Mouse (Mus musculus): Measurements from ENCODE around the gene Ube2s. TPM values are rescaled to one million over a fixed set of nuclear protein-coding genes. Genes with fewer than 3 reads are reported as not detected.

Ube2s gene
- polyA plus RNA-seq, 1 experiment from 2014 or later, result 174 TPM

GRCm38 (mm10) chr7:4776861-4777830, 35.2 kb downstream of the Ube2s start:
- no peak overlapping the region for H3K27ac ChIP-seq
- WGBS (ENCODE audit: missing documents), result 6% methylated on average over 39 of the region's 56 CpGs
- no peaks in the 10 kb centered on the region for H3K79me2 ChIP-seq (ENCODE audit: inconsistent target)
- no peaks in the 10 kb centered on the region for H3K36me3 ChIP-seq (ENCODE audit: inconsistent target)
- H3K4me3 ChIP-seq (ENCODE audit: inconsistent target), result no peak overlapping the region

GRCm38 (mm10) chr7:4776131-4776530, 36.3 kb downstream of the Ube2s start:
- H3K27ac ChIP-seq, result no peak overlapping the region
- 71% methylated on average over 10 of the region's 10 CpGs for WGBS (ENCODE audit: missing documents)
- H3K79me2 ChIP-seq (ENCODE audit: inconsistent target), result no peaks in the 10 kb centered on the region
- H3K4me3 ChIP-seq (ENCODE audit: inconsistent target), result no peak overlapping the region
- H3K36me3 ChIP-seq (ENCODE audit: inconsistent target), result no peaks in the 10 kb centered on the region

- 69% methylated on average over 3 of the region's 5 CpGs for WGBS (ENCODE audit: missing documents)
- Histone ChIP-seq H3K79me2 (ENCODE audit: inconsistent target) (no peaks in the 10 kb centered on the region), H3K27ac (no peak within 1 kb of the TSS), H3K4me3 (ENCODE audit: inconsistent target) (no peak within 1 kb of the TSS), H3K36me3 (ENCODE audit: inconsistent target) (no peaks in the 10 kb centered on the region)
These were observed 41.2 kb downstream of the Ube2s start, which contains the start of gene Fam71e2 for GRCm38 (mm10) chr7:4771202-4771601. Gene Fam71e2, minus strand, starts transcription at chr7:4771302.

- H3K4me3 ChIP-seq (ENCODE audit: inconsistent target), result no peak overlapping the region
- WGBS (ENCODE audit: missing documents), result 52% methylated on average over 4 of the region's 4 CpGs
These were observed 47.3 kb downstream of the Ube2s start for GRCm38 (mm10) chr7:4764946-4765710.

GRCm38 (mm10) chr7:4759670-4760069, 52.7 kb downstream of the Ube2s start:
- no peaks in the 10 kb centered on the region for H3K79me2 ChIP-seq (ENCODE audit: inconsistent target)
- H3K4me3 ChIP-seq (ENCODE audit: inconsistent target), result no peak overlapping the region
- 43% methylated on average over 1 of the region's 1 CpGs for WGBS (ENCODE audit: missing documents)
- no peak overlapping the region for H3K27ac ChIP-seq
- no peaks in the 10 kb centered on the region for H3K36me3 ChIP-seq (ENCODE audit: inconsistent target)

More at GRCm38 (mm10) chr7:4764946-4765710, 47.3 kb downstream of the Ube2s start:
- Histone ChIP-seq H3K27ac (no peak overlapping the region), H3K79me2 (ENCODE audit: inconsistent target) (no peaks in the 10 kb centered on the region), H3K36me3 (ENCODE audit: inconsistent target) (no peaks in the 10 kb centered on the region)

GRCm38 (mm10) chr7:4752821-4753570, 59.4 kb downstream of the Ube2s start, which contains the start of gene Cox6b2:
Gene Cox6b2, minus strand, starts transcription at chr7:4753094.
- H3K79me2 ChIP-seq (ENCODE audit: inconsistent target), result no peaks in the 10 kb centered on the region
- 16% methylated on average over 23 of the region's 24 CpGs for WGBS (ENCODE audit: missing documents)
- H3K27ac ChIP-seq, result no peak within 1 kb of the TSS
- H3K36me3 ChIP-seq (ENCODE audit: inconsistent target), result no peaks in the 10 kb centered on the region
- H3K4me3 ChIP-seq (ENCODE audit: inconsistent target), result no peak within 1 kb of the TSS

GRCm38 (mm10) chr7:4751971-4752820, 60.2 kb downstream of the Ube2s start:
- Histone ChIP-seq H3K27ac (no peak overlapping the region), H3K79me2 (ENCODE audit: inconsistent target) (no peaks in the 10 kb centered on the region), H3K4me3 (ENCODE audit: inconsistent target) (no peak overlapping the region), H3K36me3 (ENCODE audit: inconsistent target) (peaks cover under 1% of the 10 kb centered on the region; the same call in 1 of the 2 replicates)
- 10% methylated on average over 23 of the region's 30 CpGs for WGBS (ENCODE audit: missing documents)

GRCm38 (mm10) chr7:4749169-4749568, 63.2 kb downstream of the Ube2s start:
- Histone ChIP-seq H3K36me3 (ENCODE audit: inconsistent target) (peaks cover 16% of the 10 kb centered on the region; the same call in 1 of the 2 replicates), H3K27ac (no peak overlapping the region), H3K79me2 (ENCODE audit: inconsistent target) (no peaks in the 10 kb centered on the region), H3K4me3 (ENCODE audit: inconsistent target) (no peak overlapping the region)
- 97% methylated on average over 2 of the region's 2 CpGs for WGBS (ENCODE audit: missing documents)

- Histone ChIP-seq H3K36me3 (ENCODE audit: inconsistent target) (peaks cover 16% of the 10 kb centered on the region; the same call in 1 of the 2 replicates), H3K27ac (no peak overlapping the region), H3K79me2 (ENCODE audit: inconsistent target) (no peaks in the 10 kb centered on the region), H3K4me3 (ENCODE audit: inconsistent target) (no peak overlapping the region)
- WGBS (ENCODE audit: missing documents), result 79% methylated on average over 4 of the region's 4 CpGs
These were observed 64.1 kb downstream of the Ube2s start for GRCm38 (mm10) chr7:4748321-4748720.

GRCm38 (mm10) chr7:4747156-4747899, 65.1 kb downstream of the Ube2s start:
- WGBS (ENCODE audit: missing documents), result 91% methylated on average over 9 of the region's 9 CpGs
- no peak overlapping the region for H3K27ac ChIP-seq
- H3K79me2 ChIP-seq (ENCODE audit: inconsistent target), result no peaks in the 10 kb centered on the region
- peaks cover 20% of the 10 kb centered on the region; the same call in 1 of the 2 replicates for H3K36me3 ChIP-seq (ENCODE audit: inconsistent target)
- no peak overlapping the region for H3K4me3 ChIP-seq (ENCODE audit: inconsistent target)

- 96% methylated on average over 20 of the region's 22 CpGs for WGBS (ENCODE audit: missing documents)
- Histone ChIP-seq H3K4me3 (ENCODE audit: inconsistent target) (no peak overlapping the region), H3K36me3 (ENCODE audit: inconsistent target) (peaks cover 24% of the 10 kb centered on the region; the same call in 1 of the 2 replicates), H3K27ac (no peak overlapping the region), H3K79me2 (ENCODE audit: inconsistent target) (no peaks in the 10 kb centered on the region)
These were observed 65.9 kb downstream of the Ube2s start for GRCm38 (mm10) chr7:4746326-4746980.

GRCm38 (mm10) chr7:4744886-4745285, 67.5 kb downstream of the Ube2s start:
- no peaks in the 10 kb centered on the region for H3K79me2 ChIP-seq (ENCODE audit: inconsistent target)
- no peak overlapping the region for H3K4me3 ChIP-seq (ENCODE audit: inconsistent target)
- 87% methylated on average over 4 of the region's 6 CpGs for WGBS (ENCODE audit: missing documents)
- H3K36me3 ChIP-seq (ENCODE audit: inconsistent target), result peaks cover 24% of the 10 kb centered on the region; the same call in 1 of the 2 replicates
- no peak overlapping the region for H3K27ac ChIP-seq

All from macrophage (primary cell).